Mouse (Mus musculus): ENCODE data around the gene Ngly1. TPM values are rescaled to one million over a fixed set of nuclear protein-coding genes. Genes with fewer than 3 reads are reported as not detected.
"Not testable (repeated sequence)": the region's sequence is repeated elsewhere in the genome, so short reads cannot be mapped to it uniquely, and the experiment has no call there.

The Ngly1 gene
- polyA plus RNA-seq, 1 experiment: 38.8 TPM

GRCm38 (mm10) chr14:16293921-16294320, 44.8 kb downstream of the Ngly1 start:
- no peaks in the 10 kb centered on the region for H3K4me1 ChIP-seq (ENCODE audit: control insufficient read depth, insufficient read depth, insufficient read length, low read length)
- no peak overlapping the region for H3K4me3 ChIP-seq (ENCODE audit: insufficient read depth, low read depth, low read length)
- no peak overlapping the region for H3K27ac ChIP-seq (replicated peaks; ENCODE audit: low read depth, low read length)

- Histone ChIP-seq H3K27ac (replicated peaks; ENCODE audit: low read depth, low read length) (no peak overlapping the region), H3K4me3 (ENCODE audit: insufficient read depth, low read depth, low read length) (no peak overlapping the region), H3K4me1 (ENCODE audit: control insufficient read depth, insufficient read depth, insufficient read length, low read length) (0 out of 2 replicates have a peak, but pooled peaks cover 1% of the 10 kb centered on the region)
These were observed 47.9 kb downstream of the Ngly1 start for GRCm38 (mm10) chr14:16296816-16297468.

GRCm38 (mm10) chr14:16301735-16302134, 52.7 kb downstream of the Ngly1 start:
- Histone ChIP-seq H3K4me1 (ENCODE audit: control insufficient read depth, insufficient read depth, insufficient read length, low read length) (0 out of 2 replicates have a peak, but pooled peaks cover 2% of the 10 kb centered on the region), H3K27ac (replicated peaks; ENCODE audit: low read depth, low read length) (no peak overlapping the region), H3K4me3 (ENCODE audit: insufficient read depth, low read depth, low read length) (no peak overlapping the region)

GRCm38 (mm10) chr14:16302688-16303087, 53.6 kb downstream of the Ngly1 start:
- H3K4me1 ChIP-seq (ENCODE audit: control insufficient read depth, insufficient read depth, insufficient read length, low read length): 0 out of 2 replicates have a peak, but pooled peaks cover 2% of the 10 kb centered on the region

GRCm38 (mm10) chr14:16310791-16311190, 61.7 kb downstream of the Ngly1 start:
- Histone ChIP-seq H3K4me3 (ENCODE audit: insufficient read depth, low read depth, low read length) (no peak overlapping the region), H3K4me1 (ENCODE audit: control insufficient read depth, insufficient read depth, insufficient read length, low read length) (peaks cover 5% of the 10 kb centered on the region), H3K27ac (replicated peaks; ENCODE audit: low read depth, low read length) (no peak overlapping the region)

More at GRCm38 (mm10) chr14:16302688-16303087, 53.6 kb downstream of the Ngly1 start:
- Histone ChIP-seq H3K27ac (replicated peaks; ENCODE audit: low read depth, low read length) (no peak overlapping the region), H3K4me3 (ENCODE audit: insufficient read depth, low read depth, low read length) (no peak overlapping the region)

- Histone ChIP-seq H3K4me1 (ENCODE audit: control insufficient read depth, insufficient read depth, insufficient read length, low read length) (peaks cover 10% of the 10 kb centered on the region), H3K27ac (replicated peaks; ENCODE audit: low read depth, low read length) (no peak overlapping the region)
These were observed 63.5 kb downstream of the Ngly1 start for GRCm38 (mm10) chr14:16312599-16312998.

GRCm38 (mm10) chr14:16313073-16313472, 64.0 kb downstream of the Ngly1 start:
- not testable (repeated sequence) for H3K4me1 ChIP-seq (ENCODE audit: control insufficient read depth, insufficient read depth, insufficient read length, low read length); H3K27ac ChIP-seq (replicated peaks; ENCODE audit: low read depth, low read length); H3K4me3 ChIP-seq (ENCODE audit: insufficient read depth, low read depth, low read length)

More at GRCm38 (mm10) chr14:16312599-16312998, 63.5 kb downstream of the Ngly1 start:
- no peak overlapping the region for H3K4me3 ChIP-seq (ENCODE audit: insufficient read depth, low read depth, low read length)

GRCm38 (mm10) chr14:16313936-16314521, 64.9 kb downstream of the Ngly1 start:
- H3K27ac ChIP-seq (replicated peaks; ENCODE audit: low read depth, low read length): peak overlapping the region; percentile 52
- peaks cover 10% of the 10 kb centered on the region for H3K4me1 ChIP-seq (ENCODE audit: control insufficient read depth, insufficient read depth, insufficient read length, low read length)

GRCm38 (mm10) chr14:16314842-16315241, 65.8 kb downstream of the Ngly1 start:
- peak overlapping the region; percentile 52 for H3K27ac ChIP-seq (replicated peaks; ENCODE audit: low read depth, low read length)
- H3K4me3 ChIP-seq (ENCODE audit: insufficient read depth, low read depth, low read length): no peak overlapping the region
- peaks cover 10% of the 10 kb centered on the region for H3K4me1 ChIP-seq (ENCODE audit: control insufficient read depth, insufficient read depth, insufficient read length, low read length)

More at GRCm38 (mm10) chr14:16313936-16314521, 64.9 kb downstream of the Ngly1 start:
- H3K4me3 ChIP-seq (ENCODE audit: insufficient read depth, low read depth, low read length): no peak overlapping the region

- H3K4me1 ChIP-seq (ENCODE audit: control insufficient read depth, insufficient read depth, insufficient read length, low read length): peaks cover 10% of the 10 kb centered on the region
- no peak overlapping the region for H3K4me3 ChIP-seq (ENCODE audit: insufficient read depth, low read depth, low read length)
- H3K27ac ChIP-seq (replicated peaks; ENCODE audit: low read depth, low read length): peak overlapping the region; percentile 91
These were observed 67.6 kb downstream of the Ngly1 start for GRCm38 (mm10) chr14:16316715-16317114.

GRCm38 (mm10) chr14:16319818-16320217, 70.7 kb downstream of the Ngly1 start:
- Histone ChIP-seq H3K4me3 (ENCODE audit: insufficient read depth, low read depth, low read length) (no peak overlapping the region), H3K27ac (replicated peaks; ENCODE audit: low read depth, low read length) (no peak overlapping the region)

GRCm38 (mm10) chr14:16324394-16324793, 75.3 kb downstream of the Ngly1 start:
- peaks cover 7% of the 10 kb centered on the region; the same call in 1 of the 2 replicates for H3K4me1 ChIP-seq (ENCODE audit: control insufficient read depth, insufficient read depth, insufficient read length, low read length)
- no peak overlapping the region for H3K27ac ChIP-seq (replicated peaks; ENCODE audit: low read depth, low read length)
- no peak overlapping the region for H3K4me3 ChIP-seq (ENCODE audit: insufficient read depth, low read depth, low read length)

More at GRCm38 (mm10) chr14:16319818-16320217, 70.7 kb downstream of the Ngly1 start:
- H3K4me1 ChIP-seq (ENCODE audit: control insufficient read depth, insufficient read depth, insufficient read length, low read length): peaks cover 5% of the 10 kb centered on the region; the same call in 1 of the 2 replicates

- Histone ChIP-seq H3K4me1 (ENCODE audit: control insufficient read depth, insufficient read depth, insufficient read length, low read length) (peaks cover 7% of the 10 kb centered on the region; the same call in 1 of the 2 replicates), H3K4me3 (ENCODE audit: insufficient read depth, low read depth, low read length) (no peak overlapping the region), H3K27ac (replicated peaks; ENCODE audit: low read depth, low read length) (no peak overlapping the region)
These were observed 76.1 kb downstream of the Ngly1 start for GRCm38 (mm10) chr14:16325208-16325607.

- H3K27ac ChIP-seq (replicated peaks; ENCODE audit: low read depth, low read length): peak overlapping the region; percentile 35
- no peak overlapping the region for H3K4me3 ChIP-seq (ENCODE audit: insufficient read depth, low read depth, low read length)
- peaks cover 7% of the 10 kb centered on the region; the same call in 1 of the 2 replicates for H3K4me1 ChIP-seq (ENCODE audit: control insufficient read depth, insufficient read depth, insufficient read length, low read length)
These were observed 79.5 kb downstream of the Ngly1 start for GRCm38 (mm10) chr14:16328531-16328930.

GRCm38 (mm10) chr14:16328959-16329480, 79.9 kb downstream of the Ngly1 start:
- H3K4me3 ChIP-seq (ENCODE audit: insufficient read depth, low read depth, low read length): no peak overlapping the region
- H3K27ac ChIP-seq (replicated peaks; ENCODE audit: low read depth, low read length): peak overlapping the region; percentile 35
- peaks cover 7% of the 10 kb centered on the region; the same call in 1 of the 2 replicates for H3K4me1 ChIP-seq (ENCODE audit: control insufficient read depth, insufficient read depth, insufficient read length, low read length)

All from brown adipose tissue, adult 24 weeks (tissue).